Mouse (Mus musculus) C3H10T1/2 (cell line): ENCODE results near the gene Tcl1b2. TPM values are rescaled to one million over a fixed set of nuclear protein-coding genes. Genes with fewer than 3 reads are reported as not detected.

Experiments used
- polyA plus RNA-seq, 2 experiments: library from polyadenylated mRNA; unstranded; fragments of >200 nt; fragmentation: generic; extraction: Trizol; gene quantifications; one replicate each; pipeline ENCODE4 v1.2.1; 2012; ENCODE audit warnings: missing spikeins in 2 of 2

Tcl1b2 gene
- polyA plus RNA-seq = not detected

DNA sequence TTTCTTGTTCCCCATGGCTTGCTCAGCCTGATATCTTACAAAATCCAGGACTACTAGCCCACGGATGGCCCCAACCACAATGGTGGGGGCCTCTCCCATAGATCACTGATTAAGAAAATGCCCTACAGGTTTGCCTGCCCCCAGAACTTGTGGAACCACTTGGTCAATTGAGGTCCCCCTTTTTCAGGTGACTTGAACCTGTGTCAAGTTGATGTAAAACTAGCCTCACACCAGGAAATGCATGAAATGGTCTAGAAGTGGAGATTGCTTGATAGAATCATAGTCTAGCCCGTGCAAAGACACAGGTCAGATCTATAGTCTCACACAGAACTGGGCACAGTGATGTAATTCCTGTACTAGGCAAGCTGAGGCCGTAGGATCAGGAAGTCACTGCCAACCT is at the start of gene Tcl1b2:
Gene Tcl1b2 (plus strand): TSS at position 301 of the 400 bp plus-strand sequence.

DNA sequence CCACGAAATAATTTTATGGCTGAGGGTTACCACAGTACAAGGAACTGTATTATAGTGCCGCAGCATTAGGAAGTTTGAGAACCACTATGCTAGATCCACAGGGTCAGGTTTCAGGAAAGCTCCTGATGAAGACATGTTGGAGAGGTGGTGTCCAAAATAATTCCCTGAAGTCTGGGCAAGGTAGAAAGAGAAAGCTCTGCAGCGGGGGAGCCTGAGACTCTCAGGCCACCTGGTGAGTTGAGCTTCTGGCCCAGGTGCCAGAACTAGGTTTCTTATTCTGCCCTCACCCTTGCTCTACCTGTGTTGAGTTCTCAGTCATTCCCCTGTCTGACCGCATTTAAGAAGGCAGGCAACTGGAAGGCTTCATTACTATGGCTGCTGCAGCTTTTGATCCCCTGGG is 13.6 kb downstream of the Tcl1b2 start, which contains the start of gene Tcl1b1:
Gene Tcl1b1 (plus strand): TSS at position 301 of the 400 bp plus-strand sequence.

DNA sequence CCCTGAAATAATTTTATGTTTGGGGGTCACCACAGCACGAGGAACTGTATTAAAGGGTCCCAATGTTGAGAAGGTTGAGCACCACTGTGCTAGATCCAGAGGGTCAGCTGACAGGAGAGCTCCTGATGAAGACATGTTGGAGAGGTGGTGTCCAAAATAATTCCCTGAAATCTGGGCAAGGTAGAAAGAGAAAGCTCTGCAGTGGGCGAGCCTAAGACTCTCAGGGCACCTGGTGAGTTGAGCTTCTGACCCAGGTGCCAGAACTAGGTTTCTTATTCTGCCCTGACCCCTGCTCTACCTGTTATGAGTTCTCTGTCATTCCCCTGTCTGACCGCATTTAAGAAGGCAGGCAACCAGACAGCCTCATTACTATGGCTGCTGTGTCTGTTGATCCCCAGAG is 30.2 kb downstream of the Tcl1b2 start, which contains the start of gene Tcl1b5:
Gene Tcl1b5 (plus strand): TSS at position 301 of the 400 bp plus-strand sequence.

GRCm38 (mm10) chr12:105190743-105191142 is 44.9 kb downstream of the Tcl1b2 start, which contains the start of gene Tcl1b3:
Tcl1b3 (plus strand) TSS chr12:105191043.

DNA sequence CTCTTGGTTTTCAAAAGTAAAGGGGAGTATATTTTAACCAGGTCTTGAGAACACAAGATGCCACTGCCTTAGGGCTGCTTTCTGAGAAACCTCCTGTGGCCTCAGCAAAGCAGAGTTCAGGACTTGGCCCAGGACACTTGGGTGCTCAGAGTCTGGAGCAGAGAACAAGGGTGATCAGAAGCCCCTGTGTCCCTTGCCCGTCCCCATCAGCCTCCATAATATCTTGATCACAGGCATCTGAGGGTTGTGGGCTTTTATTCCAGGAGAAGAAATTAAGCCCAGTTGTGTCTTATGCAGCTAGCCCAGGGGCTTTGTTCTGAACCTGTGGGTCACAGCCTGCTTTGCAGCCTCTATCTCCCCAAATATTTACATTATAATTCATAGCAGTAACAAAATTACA is 55.8 kb downstream of the Tcl1b2 start, which contains the start of gene Tcl1b4:
Gene Tcl1b4 (plus strand): TSS at position 301 of the 400 bp plus-strand sequence.

Other genes starting within 250 kb of the Tcl1b2 start
- 10 to 100 TPM in 1 of 2 experiments, 1 to 10 TPM in 1; 4.9 to 12.5 TPM for gene Syne3, start 136.2 kb upstream of the Tcl1b2 start, polyA plus RNA-seq
- gene Glrx5, start 113.3 kb upstream of the Tcl1b2 start, polyA plus RNA-seq = 100 to 1,000 TPM in 1 of 2 experiments, 10 to 100 TPM in 1; 54.7 to 131 TPM
- gene Tcl1b1, start 13.7 kb downstream of the Tcl1b2 start, polyA plus RNA-seq = not detected
- not detected for gene Tcl1b5, start 30.3 kb downstream of the Tcl1b2 start, polyA plus RNA-seq
- not detected for gene Tcl1b3, start 45.0 kb downstream of the Tcl1b2 start, polyA plus RNA-seq
- gene Tcl1b4, start 55.9 kb downstream of the Tcl1b2 start, polyA plus RNA-seq = not detected
- not detected for gene Tcl1, start 76.8 kb downstream of the Tcl1b2 start, polyA plus RNA-seq
- gene Tunar, start 187.9 kb downstream of the Tcl1b2 start, polyA plus RNA-seq = not detected